10 mouse cellular contexts compared by ENCODE assay signal in the genomic region with DNA sequence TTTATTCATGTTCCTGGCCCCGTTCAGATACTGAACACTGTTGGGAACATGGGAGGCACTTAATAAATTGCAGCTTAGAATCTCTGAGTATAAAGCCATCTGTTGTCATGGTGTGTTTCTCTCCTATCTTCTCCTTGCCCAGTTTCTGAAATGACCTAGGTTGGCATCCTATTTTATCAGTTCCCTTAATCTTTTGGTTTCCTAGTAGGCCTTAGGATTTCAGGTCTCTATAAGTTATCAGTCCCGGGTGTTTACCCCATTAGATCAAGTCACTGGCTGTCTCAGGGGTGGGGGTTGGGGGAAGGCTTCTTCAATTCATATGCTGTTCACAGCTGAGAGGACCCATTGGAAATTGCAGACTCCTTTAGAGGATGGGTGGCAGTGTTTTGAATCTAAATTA. TPM values are rescaled to one million over a fixed set of nuclear protein-coding genes. Genes with fewer than 3 reads are reported as not detected.
DNase-seq lines count a peak whose midpoint lies in the region; ATAC-seq and TF ChIP-seq lines count a peak whose summit lies in the region.
"Had no signal": no experiment of that assay in that cellular context is flagged by ENCODE, and none has a peak within 500 bp of the region (broad histone marks: within the 10 kb centered on the region; RNA-seq: fewer than 3 reads in every experiment).

No protein-coding gene starts in this region.

- peak overlapping the region; percentile 95 for H3K9ac ChIP-seq in kidney, embryonic 16.5 days (replicated peaks; ENCODE audit: low read length)
- peak overlapping the region; percentile 96 for H3K9ac ChIP-seq in embryonic facial prominence, embryonic 14.5 days (ENCODE audit: low read depth, low read length)
- peak overlapping the region; percentile 85; the same call in 1 of the 2 replicates for H3K9ac ChIP-seq in intestine, postnatal 0 days (ENCODE audit: low read depth, low read length)
- peak overlapping the region; percentile 90; the same call in 1 of the 2 replicates for H3K9ac ChIP-seq in neural tube, embryonic 12.5 days

- H3K4me1 ChIP-seq in kidney, embryonic 16.5 days (ENCODE audit: insufficient read depth, low read length), result peaks cover 8% of the 10 kb centered on the region
- peaks cover 6% of the 10 kb centered on the region; the same call in 1 of the 2 replicates for H3K4me1 ChIP-seq in embryonic facial prominence, embryonic 14.5 days (ENCODE audit: control insufficient read depth, insufficient read depth, low read length)
- no peaks in the 10 kb centered on the region for H3K4me1 ChIP-seq in intestine, postnatal 0 days (replicated peaks; ENCODE audit: control insufficient read depth, insufficient read depth, low read length)
- peaks cover 11% of the 10 kb centered on the region for H3K4me1 ChIP-seq in neural tube, embryonic 12.5 days

- ATAC-seq in kidney, embryonic 16.5 days (ENCODE audit: low FRiP score, low TSS enrichment), result no peak
- ATAC-seq in embryonic facial prominence, embryonic 14.5 days (ENCODE audit: low read depth), result no peak
- no peak for ATAC-seq in intestine, postnatal 0 days
- no peak for ATAC-seq in neural tube, embryonic 12.5 days (ENCODE audit: low FRiP score, low read depth)
- ATAC-seq: Patski had no signal

- no peaks in the 10 kb centered on the region for H3K9me3 ChIP-seq in kidney, embryonic 16.5 days (ENCODE audit: low read length)
- no peaks in the 10 kb centered on the region for H3K9me3 ChIP-seq in embryonic facial prominence, embryonic 14.5 days (ENCODE audit: control insufficient read depth, low read length)
- no peaks in the 10 kb centered on the region for H3K9me3 ChIP-seq in intestine, postnatal 0 days (ENCODE audit: control insufficient read depth)
- no peaks in the 10 kb centered on the region for H3K9me3 ChIP-seq in neural tube, embryonic 12.5 days

- no peak overlapping the region for H3K27ac ChIP-seq in kidney, embryonic 16.5 days (ENCODE audit: low read length)
- no peak overlapping the region for H3K27ac ChIP-seq in embryonic facial prominence, embryonic 14.5 days (replicated peaks; ENCODE audit: low read depth, low read length)
- H3K27ac ChIP-seq in intestine, postnatal 0 days (ENCODE audit: low read depth, low read length), result no peak overlapping the region
- H3K27ac ChIP-seq in neural tube, embryonic 12.5 days, result no peak overlapping the region

- no peak for TF ChIP-seq CTCF in intestine, postnatal 0 days (IDR thresholded peaks at IDR 0.05; ENCODE audit: low read depth)

- peak overlapping the region; percentile 94 for H3K4me3 ChIP-seq in kidney, embryonic 16.5 days (ENCODE audit: low read length)
- peak overlapping the region; percentile 92 for H3K4me3 ChIP-seq in embryonic facial prominence, embryonic 14.5 days (ENCODE audit: low read depth, low read length)
- H3K4me3 ChIP-seq in intestine, postnatal 0 days (ENCODE audit: low read depth, low read length), result peak overlapping the region; percentile 84
- peak overlapping the region; percentile 78 for H3K4me3 ChIP-seq in neural tube, embryonic 12.5 days

- no peaks in the 10 kb centered on the region for H3K27me3 ChIP-seq in kidney, embryonic 16.5 days (ENCODE audit: insufficient read depth, low read length)
- H3K27me3 ChIP-seq in embryonic facial prominence, embryonic 14.5 days (replicated peaks; ENCODE audit: control insufficient read depth, insufficient read depth, low read length), result no peaks in the 10 kb centered on the region
- no peaks in the 10 kb centered on the region for H3K27me3 ChIP-seq in intestine, postnatal 0 days (replicated peaks; ENCODE audit: control insufficient read depth, insufficient read depth, low read length)
- H3K27me3 ChIP-seq in neural tube, embryonic 12.5 days (replicated peaks), result no peaks in the 10 kb centered on the region
- H3K27me3 ChIP-seq: Patski had no signal

- 62% methylated on average over 2 of the region's 2 CpGs for WGBS in kidney, embryonic 16.5 days
- WGBS in embryonic facial prominence, embryonic 14.5 days, result 74% methylated on average over 2 of the region's 2 CpGs
- 28% methylated on average over 2 of the region's 2 CpGs for WGBS in intestine, postnatal 0 days
- 76% methylated on average over 2 of the region's 2 CpGs for WGBS in neural tube, embryonic 12.5 days

- peak overlapping the region; percentile 88 for H3K4me2 ChIP-seq in kidney, embryonic 16.5 days (replicated peaks; ENCODE audit: low read depth, low read length)
- peak overlapping the region; percentile 83 for H3K4me2 ChIP-seq in embryonic facial prominence, embryonic 14.5 days (ENCODE audit: low read depth, low read length)
- H3K4me2 ChIP-seq in intestine, postnatal 0 days (replicated peaks; ENCODE audit: low read depth), result peak overlapping the region; percentile 84
- H3K4me2 ChIP-seq in neural tube, embryonic 12.5 days (replicated peaks), result peak overlapping the region; percentile 85

- H3K36me3 ChIP-seq in kidney, embryonic 16.5 days (ENCODE audit: insufficient read depth, low read length), result no peaks in the 10 kb centered on the region
- H3K36me3 ChIP-seq in embryonic facial prominence, embryonic 14.5 days (ENCODE audit: control insufficient read depth, insufficient read depth, low read length), result peaks cover 10% of the 10 kb centered on the region; the same call in 1 of the 2 replicates
- peaks cover 5% of the 10 kb centered on the region; the same call in 1 of the 2 replicates for H3K36me3 ChIP-seq in intestine, postnatal 0 days (ENCODE audit: control insufficient read depth, insufficient read depth)
- H3K36me3 ChIP-seq in neural tube, embryonic 12.5 days, result peaks cover 8% of the 10 kb centered on the region; the same call in 1 of the 2 replicates

- no peak for DNase-seq in kidney, postnatal 14 days
- DNase-seq in embryonic facial prominence, embryonic 14.5 days (ENCODE audit: low spot score), result no peak
- DNase-seq in spleen, postnatal 4 days (ENCODE audit: low spot score in 2 of 2), result no peak
- DNase-seq in adrenal gland, adult 8-10 months, result no peak
- no peak for DNase-seq in left cerebral cortex, adult 11 months (ENCODE audit: low spot score)
- DNase-seq: thymus, postnatal 4 days had no signal

RNA-seq across cellular contexts. Expression of gene Kpna7, which starts 1.0 kb away (rescaled TPM):
- not detected in 2 replicates for polyA plus RNA-seq in kidney, embryonic 16.5 days (2015; fragmentation: Nextera tagmentation; extraction: Ambion mirVana)
- polyA plus RNA-seq in embryonic facial prominence, embryonic 14.5 days (2014; fragmentation: Nextera tagmentation; extraction: Ambion mirVana), result not detected in 2 replicates
- polyA plus RNA-seq in intestine, postnatal 0 days (2015; fragmentation: Nextera tagmentation; extraction: Ambion mirVana), result 0.08 and 0.13 TPM in 2 replicates
- not detected in 2 replicates for polyA plus RNA-seq in neural tube, embryonic 12.5 days (2016; fragmentation: Nextera tagmentation; extraction: Ambion mirVana)
- not detected for total RNA-seq in adrenal gland, adult 8-10 months (2022)

RNA-seq across cellular contexts. Expression of gene Arpc1a, which starts 1.2 kb away (rescaled TPM):
- 142 and 150 TPM in 2 replicates for polyA plus RNA-seq in kidney, embryonic 16.5 days (2015; fragmentation: Nextera tagmentation; extraction: Ambion mirVana)
- 138 and 150 TPM in 2 replicates for polyA plus RNA-seq in embryonic facial prominence, embryonic 14.5 days (2014; fragmentation: Nextera tagmentation; extraction: Ambion mirVana)
- 122 and 130 TPM in 2 replicates for polyA plus RNA-seq in intestine, postnatal 0 days (2015; fragmentation: Nextera tagmentation; extraction: Ambion mirVana)
- 196 and 198 TPM in 2 replicates for polyA plus RNA-seq in neural tube, embryonic 12.5 days (2016; fragmentation: Nextera tagmentation; extraction: Ambion mirVana)
- 100 to 1,000 TPM; 127 to 148 (median 140) TPM for total RNA-seq in adrenal gland, adult 8-10 months (2022)

RNA-seq across cellular contexts. Expression of gene Arpc1b, which starts 29.2 kb away (rescaled TPM):
- 325 and 354 TPM in 2 replicates for polyA plus RNA-seq in kidney, embryonic 16.5 days (2015; fragmentation: Nextera tagmentation; extraction: Ambion mirVana)
- polyA plus RNA-seq in embryonic facial prominence, embryonic 14.5 days (2014; fragmentation: Nextera tagmentation; extraction: Ambion mirVana), result 222 and 228 TPM in 2 replicates
- polyA plus RNA-seq in intestine, postnatal 0 days (2015; fragmentation: Nextera tagmentation; extraction: Ambion mirVana), result 573 and 610 TPM in 2 replicates
- polyA plus RNA-seq in neural tube, embryonic 12.5 days (2016; fragmentation: Nextera tagmentation; extraction: Ambion mirVana), result 94.4 and 101 TPM in 2 replicates
- 100 to 1,000 TPM; 185 to 202 (median 191) TPM for total RNA-seq in adrenal gland, adult 8-10 months (2022)

RNA-seq across cellular contexts. Expression of gene 1700018F24Rik, which starts 42.0 kb away (rescaled TPM):
- polyA plus RNA-seq in kidney, embryonic 16.5 days (2015; fragmentation: Nextera tagmentation; extraction: Ambion mirVana), result not detected in 2 replicates
- polyA plus RNA-seq in embryonic facial prominence, embryonic 14.5 days (2014; fragmentation: Nextera tagmentation; extraction: Ambion mirVana), result 0.31 TPM in 1 of 2 replicates, not detected in the other
- not detected in 2 replicates for polyA plus RNA-seq in intestine, postnatal 0 days (2015; fragmentation: Nextera tagmentation; extraction: Ambion mirVana)
- polyA plus RNA-seq in neural tube, embryonic 12.5 days (2016; fragmentation: Nextera tagmentation; extraction: Ambion mirVana), result not detected in 2 replicates
- total RNA-seq in adrenal gland, adult 8-10 months (2022), result not detected
- polyA plus RNA-seq: Patski had no signal

RNA-seq across cellular contexts. Expression of gene Gm4871, which starts 52.3 kb away (rescaled TPM):
- not detected in 2 replicates for polyA plus RNA-seq in kidney, embryonic 16.5 days (2015; fragmentation: Nextera tagmentation; extraction: Ambion mirVana)
- not detected in 2 replicates for polyA plus RNA-seq in embryonic facial prominence, embryonic 14.5 days (2014; fragmentation: Nextera tagmentation; extraction: Ambion mirVana)
- polyA plus RNA-seq in intestine, postnatal 0 days (2015; fragmentation: Nextera tagmentation; extraction: Ambion mirVana), result not detected in 2 replicates
- not detected in 2 replicates for polyA plus RNA-seq in neural tube, embryonic 12.5 days (2016; fragmentation: Nextera tagmentation; extraction: Ambion mirVana)
- total RNA-seq in adrenal gland, adult 8-10 months (2022), result not detected
- polyA plus RNA-seq: Patski had no signal
